Mouse (Mus musculus): ENCODE measurements around the gene Ube2i.
"Not testable (repeated sequence)": the region's sequence is repeated elsewhere in the genome, so short reads cannot be mapped to it uniquely, and the experiment has no call there.

The Ube2i gene

GRCm38 (mm10) chr17:25253760-25254159, 20.7 kb downstream of the Ube2i start:
- no peak for DNase-seq (ENCODE audit: low read depth, low spot score)

- no peak for DNase-seq (ENCODE audit: low read depth, low spot score)
These were observed 21.8 kb downstream of the Ube2i start for GRCm38 (mm10) chr17:25252643-25253042.

- DNase-seq (ENCODE audit: low read depth, low spot score), result no peak
These were observed 24.1 kb downstream of the Ube2i start for GRCm38 (mm10) chr17:25250181-25250835.

GRCm38 (mm10) chr17:25248033-25248750, 26.2 kb downstream of the Ube2i start:
- no peak for DNase-seq (ENCODE audit: low read depth, low spot score)

GRCm38 (mm10) chr17:25244239-25244638, 30.2 kb downstream of the Ube2i start:
- DNase-seq (ENCODE audit: low read depth, low spot score), result no peak

- peak; percentile 72 for DNase-seq (ENCODE audit: low read depth, low spot score)
These were observed 31.2 kb downstream of the Ube2i start for GRCm38 (mm10) chr17:25243131-25243780.

- DNase-seq (ENCODE audit: low read depth, low spot score), result peak; percentile 93
These were observed 34.5 kb downstream of the Ube2i start, which contains the start of the genes Gnptg and Tsr3 for GRCm38 (mm10) chr17:25239695-25240636. Gene Gnptg (minus strand): TSS chr17:25240124. Gene Tsr3 (plus strand): TSS chr17:25240170.

- no peak for DNase-seq (ENCODE audit: low read depth, low spot score)
These were observed 38.8 kb downstream of the Ube2i start for GRCm38 (mm10) chr17:25235635-25236034.

- not testable (repeated sequence) for DNase-seq (ENCODE audit: low read depth, low spot score)
These were observed 42.8 kb downstream of the Ube2i start for GRCm38 (mm10) chr17:25231621-25232020.

- DNase-seq (ENCODE audit: low read depth, low spot score), result no peak
These were observed 43.7 kb downstream of the Ube2i start for GRCm38 (mm10) chr17:25230700-25231099.

GRCm38 (mm10) chr17:25230014-25230655, 44.3 kb downstream of the Ube2i start:
- not testable (repeated sequence) for DNase-seq (ENCODE audit: low read depth, low spot score)

- DNase-seq (ENCODE audit: low read depth, low spot score), result no peak
These were observed 46.4 kb downstream of the Ube2i start for GRCm38 (mm10) chr17:25227991-25228390.

GRCm38 (mm10) chr17:25225659-25226058, 48.8 kb downstream of the Ube2i start:
- no peak for DNase-seq (ENCODE audit: low read depth, low spot score)

GRCm38 (mm10) chr17:25224586-25225222, 49.7 kb downstream of the Ube2i start:
- no peak for DNase-seq (ENCODE audit: low read depth, low spot score)

GRCm38 (mm10) chr17:25222951-25223601, 51.3 kb downstream of the Ube2i start:
- DNase-seq (ENCODE audit: low read depth, low spot score), result no peak

- peak; percentile 38 for DNase-seq (ENCODE audit: low read depth, low spot score)
These were observed 51.9 kb downstream of the Ube2i start for GRCm38 (mm10) chr17:25222504-25222940.

GRCm38 (mm10) chr17:25221821-25222503, 52.5 kb downstream of the Ube2i start:
- DNase-seq (ENCODE audit: low read depth, low spot score), result peak; percentile 85

GRCm38 (mm10) chr17:25220746-25221145, 53.7 kb downstream of the Ube2i start:
- no peak for DNase-seq (ENCODE audit: low read depth, low spot score)

All from R1 (cell line).